Mouse (Mus musculus): ENCODE measurements around the gene Sh2d1b1.

The Sh2d1b1 gene

DNA sequence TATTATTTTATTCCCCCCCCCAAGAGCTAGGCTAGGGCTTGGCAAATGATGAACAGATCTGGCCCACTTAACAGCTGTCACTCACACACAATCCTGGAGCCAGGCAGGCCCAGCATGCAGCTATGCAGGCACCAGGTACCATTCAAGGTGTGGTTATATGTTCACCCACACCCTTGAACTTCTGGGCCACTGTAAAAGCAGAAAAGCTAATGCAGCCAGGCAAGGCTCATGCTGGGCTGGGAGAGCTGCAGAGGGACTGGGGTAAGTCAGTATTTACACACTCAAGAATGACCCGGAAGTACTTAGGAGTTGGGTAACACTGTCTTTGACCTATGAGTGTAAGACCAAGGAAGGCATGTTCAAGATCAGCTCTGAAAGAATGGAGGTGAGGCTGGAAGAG is 47.2 kb downstream of the Sh2d1b1 start:
- DNase-seq (ENCODE audit: low read depth, low spot score) = no peak

DNA sequence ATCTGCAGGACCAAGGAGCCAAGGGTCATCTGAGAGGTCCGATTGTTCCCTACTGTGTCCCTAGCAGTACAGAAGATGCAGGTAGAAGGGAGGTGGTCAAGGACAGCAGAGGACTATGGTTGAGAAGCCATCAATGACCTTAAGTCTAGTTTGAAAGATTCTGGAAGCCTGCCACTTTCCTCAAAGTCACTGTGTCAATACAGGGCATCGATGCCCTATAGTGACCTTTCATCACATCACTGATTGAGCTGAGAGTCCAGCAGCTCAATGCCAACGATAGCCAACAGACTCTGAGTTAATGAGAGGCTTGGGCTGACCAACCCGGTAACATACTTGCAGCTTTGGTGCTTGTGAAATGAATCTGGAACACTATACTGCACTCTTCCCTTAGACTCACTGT is 48.2 kb downstream of the Sh2d1b1 start:
- DNase-seq (ENCODE audit: low read depth, low spot score) = no peak

DNA sequence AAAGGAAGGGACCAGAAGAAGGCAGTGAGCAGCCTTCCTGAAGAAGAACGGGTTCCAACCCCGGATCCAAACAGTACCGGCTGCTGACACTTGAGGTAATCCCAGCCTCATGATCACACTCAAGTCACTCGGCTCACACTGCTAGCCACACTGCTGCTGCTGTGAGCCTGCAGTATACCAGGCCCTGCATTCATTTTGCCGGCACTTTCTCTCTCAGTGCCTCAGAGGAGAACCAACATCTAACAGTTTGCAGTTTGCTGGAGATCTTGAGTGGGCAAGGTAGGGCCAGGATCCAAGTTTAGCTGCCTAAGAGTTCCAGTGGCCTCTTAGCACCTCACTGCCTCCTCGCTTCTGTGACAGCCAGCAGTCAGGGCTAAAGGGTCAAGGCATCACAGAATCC is 54.8 kb downstream of the Sh2d1b1 start:
- DNase-seq (ENCODE audit: low read depth, low spot score) = no peak

DNA sequence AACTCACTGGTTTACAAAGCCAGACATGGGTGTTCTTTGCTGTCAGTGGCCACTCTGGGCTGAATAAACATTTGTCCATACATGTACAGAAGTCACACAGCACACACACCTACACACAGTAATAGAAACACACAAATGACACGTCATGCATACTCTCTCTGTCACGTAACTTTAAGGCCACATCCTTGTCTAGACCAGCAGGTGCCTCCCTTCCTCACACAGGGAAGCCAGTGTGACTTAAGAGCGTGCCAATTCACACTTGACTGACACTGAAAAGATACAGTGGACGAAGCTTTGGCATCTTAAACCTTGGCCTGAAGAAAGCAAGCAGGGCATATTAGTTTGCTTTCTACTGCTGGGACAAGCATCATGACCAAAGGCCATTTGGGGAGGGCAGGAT is 55.7 kb downstream of the Sh2d1b1 start:
- DNase-seq (ENCODE audit: low read depth, low spot score) = no peak

Measured in retina, postnatal 7 days (tissue).